Mouse (Mus musculus) kidney, adult 9 months (tissue): ENCODE data around the gene Neurl4.
A peak's percentile ranks its signal among the peaks of the same experiment; 100 is the strongest.
"Not testable (repeated sequence)": the region's sequence is repeated elsewhere in the genome, so short reads cannot be mapped to it uniquely, and the experiment has no call there.

Experiments used
- DNase-seq: peaks from one replicate; pipeline ENCODE4 v3.0.0; 2022

Neurl4 gene

DNA sequence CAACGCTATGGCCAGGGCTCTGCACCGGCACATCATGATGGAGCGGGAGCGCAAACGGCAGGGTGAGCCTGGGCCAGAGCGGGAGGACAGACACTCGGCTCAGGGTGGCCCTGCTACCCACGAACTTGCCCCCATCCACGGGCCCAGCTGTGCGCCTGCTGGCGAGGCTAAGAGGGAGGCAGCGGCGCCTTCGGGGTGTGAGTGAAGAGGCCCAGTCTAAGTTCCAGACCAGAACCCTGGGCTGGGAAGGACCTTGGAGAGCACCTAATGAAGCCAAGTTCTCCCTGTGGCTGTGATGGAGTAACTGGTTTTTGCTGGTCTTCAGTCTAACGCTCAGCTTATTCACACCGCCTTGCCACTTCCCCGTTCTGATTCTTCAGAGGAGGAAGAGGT is 13.5 kb downstream of the Neurl4 start:
- no peak for DNase-seq

DNA sequence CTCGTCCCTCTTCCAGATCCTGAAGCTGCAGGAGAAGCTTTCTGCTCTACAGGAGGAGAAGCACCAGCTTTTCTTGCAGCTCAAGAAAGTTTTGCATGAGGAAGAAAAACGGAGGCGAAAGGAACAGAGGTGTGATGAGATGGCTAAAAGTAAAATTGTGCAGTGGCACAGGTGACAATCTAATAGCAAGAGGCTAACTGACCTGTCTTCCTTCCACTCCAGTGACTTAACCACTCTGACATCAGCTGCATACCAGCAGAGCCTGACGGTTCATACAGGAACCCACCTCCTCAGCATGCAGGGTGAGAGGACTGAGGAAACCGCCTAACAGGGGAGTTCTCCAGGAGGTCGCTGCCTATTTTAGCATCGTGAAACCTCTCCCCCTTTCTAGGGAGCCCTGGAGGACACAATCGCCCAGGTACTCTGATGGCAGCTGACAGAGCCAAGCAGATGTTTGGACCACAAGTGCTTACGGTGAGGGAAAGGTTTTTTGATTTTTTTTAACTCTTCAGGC is 14.1 kb downstream of the Neurl4 start:
- DNase-seq: no peak

DNA sequence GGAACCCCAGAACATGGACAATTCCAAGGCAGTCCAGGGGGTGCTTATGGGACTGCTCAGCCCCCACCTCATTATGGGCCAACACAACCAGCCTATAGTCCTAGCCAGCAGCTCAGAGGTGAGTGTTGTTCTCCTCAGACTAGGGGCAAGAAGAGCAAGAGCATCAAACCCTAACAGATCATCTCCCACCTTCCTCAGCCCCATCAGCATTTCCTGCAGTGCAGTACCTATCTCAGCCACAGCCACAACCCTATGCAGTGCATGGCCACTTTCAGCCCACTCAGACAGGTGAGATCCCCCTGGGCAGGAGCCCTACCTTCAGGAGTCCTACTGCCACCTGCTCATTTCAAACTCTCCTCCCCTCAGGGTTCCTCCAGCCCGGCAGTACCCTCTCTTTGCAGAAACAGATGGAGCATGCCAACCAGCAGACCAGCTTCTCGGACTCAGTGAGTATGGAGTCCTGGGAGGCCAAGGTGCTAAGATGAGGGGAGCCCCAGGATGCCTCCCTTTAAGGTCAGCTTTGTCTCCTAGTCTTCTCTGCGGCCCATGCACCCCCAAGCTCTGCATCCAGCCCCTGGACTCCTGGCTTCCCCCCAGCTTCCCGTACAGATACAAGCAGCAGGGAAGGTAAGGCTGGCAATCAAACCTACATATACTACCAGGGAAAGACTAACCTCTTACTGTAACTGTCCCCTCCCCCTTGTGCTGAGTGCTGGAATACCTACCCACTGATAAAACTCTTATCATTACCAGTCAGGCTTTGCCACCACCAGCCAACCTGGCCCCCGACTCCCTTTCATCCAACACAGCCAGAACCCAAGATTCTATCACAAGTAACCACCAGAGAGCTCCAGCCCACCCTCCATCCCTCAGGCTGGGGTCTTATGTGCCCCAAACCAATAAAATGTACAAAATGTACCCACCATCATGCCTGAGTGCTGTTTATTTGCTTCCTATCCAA is 15.1 kb downstream of the Neurl4 start:
- DNase-seq: no peak

DNA sequence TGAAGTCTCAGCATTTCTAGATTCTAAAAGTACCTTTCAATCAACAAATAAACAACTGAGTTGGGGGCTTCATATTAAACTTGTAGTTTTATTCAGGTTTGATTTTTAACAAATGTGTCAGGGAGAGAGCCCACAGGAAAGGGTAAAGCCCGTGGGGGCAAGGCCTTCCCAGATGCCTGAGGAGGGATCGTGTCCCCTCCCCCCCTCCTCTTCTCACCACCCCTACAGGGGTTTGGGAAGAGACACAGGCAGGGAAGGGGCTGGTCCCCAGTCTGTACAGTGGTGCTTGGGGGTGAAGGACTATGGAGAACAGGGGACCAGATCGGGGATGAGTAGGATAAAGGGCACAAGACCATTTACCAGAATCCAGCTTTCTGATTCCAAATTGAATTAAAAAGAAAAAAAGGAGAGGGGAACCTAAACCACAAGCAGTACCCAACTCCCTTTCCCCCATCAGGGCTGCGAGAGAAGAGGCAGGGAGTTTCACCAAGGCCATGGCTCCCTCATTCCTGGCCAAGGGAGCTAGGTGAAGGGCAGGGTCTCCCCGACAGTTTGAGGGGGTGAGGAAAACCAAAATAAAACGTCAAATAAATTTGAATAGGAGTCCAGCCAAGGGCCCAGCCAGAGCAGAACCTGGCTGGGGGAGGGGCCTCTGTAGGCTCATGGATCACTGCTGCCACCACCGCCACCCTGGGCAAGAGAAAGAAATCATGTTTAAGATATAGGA is 15.9 kb downstream of the Neurl4 start:
- DNase-seq: not testable (repeated sequence)

DNA sequence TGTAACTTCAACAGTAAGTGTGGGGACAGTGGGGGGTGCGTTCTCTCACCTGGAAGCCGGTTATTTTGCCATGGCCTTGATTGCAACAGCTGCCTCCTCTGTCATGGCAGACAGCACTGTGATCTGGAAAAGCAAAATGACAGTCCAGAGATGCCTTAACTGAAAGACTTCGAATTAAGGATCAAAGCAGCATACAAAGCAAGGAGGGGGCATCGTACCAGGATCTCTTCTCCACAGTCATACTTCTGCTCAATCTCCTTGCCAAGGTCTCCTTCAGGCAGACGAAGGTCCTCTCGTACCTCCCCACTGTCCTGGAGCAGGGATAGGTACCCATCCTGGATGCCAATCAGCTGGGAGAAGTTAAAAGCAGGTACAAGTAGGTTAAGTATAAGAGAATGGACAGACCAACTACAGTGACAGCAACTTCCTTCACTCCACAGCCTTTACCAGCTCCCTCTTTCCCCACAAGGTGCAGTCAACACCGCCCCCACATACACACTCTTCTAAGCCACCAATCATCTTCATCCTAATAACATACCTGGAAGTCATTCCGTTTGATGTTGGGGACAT is 16.6 kb downstream of the Neurl4 start:
- DNase-seq: no peak

DNA sequence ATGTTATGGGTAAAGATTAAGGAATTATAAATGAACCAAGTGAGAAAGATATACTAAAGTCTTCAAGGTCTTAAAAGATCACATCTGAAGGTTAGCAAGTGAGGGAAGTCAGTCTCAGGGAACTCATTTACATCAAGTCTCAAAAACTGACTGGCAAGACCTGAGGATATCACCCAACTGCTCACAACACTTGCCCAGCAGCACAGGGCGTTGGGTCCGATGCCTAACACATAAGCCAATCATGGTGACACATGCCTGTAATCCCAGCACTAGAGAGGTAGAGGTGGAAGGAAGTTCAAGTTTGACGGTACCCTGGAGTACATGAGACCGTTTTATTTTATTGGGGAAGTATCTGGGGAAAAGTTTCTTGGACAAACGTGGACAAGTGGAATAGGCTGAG is 17.2 kb downstream of the Neurl4 start:
- DNase-seq: no peak

DNA sequence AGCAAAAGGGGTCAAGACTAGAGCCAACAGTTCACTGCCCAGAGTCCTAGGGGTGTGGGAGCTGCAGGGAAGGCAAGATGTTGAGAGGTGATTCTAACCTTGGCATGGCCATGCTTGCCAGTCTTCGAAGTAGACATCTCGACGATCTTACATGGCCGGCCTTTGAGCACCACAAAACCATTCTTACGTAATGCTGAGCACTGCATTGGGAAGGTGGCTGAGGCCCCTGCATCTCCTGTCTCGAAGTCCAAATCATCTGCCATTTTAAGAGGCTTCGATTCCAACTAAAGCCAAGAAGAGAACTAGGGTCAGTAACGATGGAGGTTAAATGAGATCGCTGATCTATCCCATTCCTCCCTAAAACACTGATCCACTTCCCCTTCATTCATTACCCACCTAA is 18.2 kb downstream of the Neurl4 start:
- DNase-seq: no peak

DNA sequence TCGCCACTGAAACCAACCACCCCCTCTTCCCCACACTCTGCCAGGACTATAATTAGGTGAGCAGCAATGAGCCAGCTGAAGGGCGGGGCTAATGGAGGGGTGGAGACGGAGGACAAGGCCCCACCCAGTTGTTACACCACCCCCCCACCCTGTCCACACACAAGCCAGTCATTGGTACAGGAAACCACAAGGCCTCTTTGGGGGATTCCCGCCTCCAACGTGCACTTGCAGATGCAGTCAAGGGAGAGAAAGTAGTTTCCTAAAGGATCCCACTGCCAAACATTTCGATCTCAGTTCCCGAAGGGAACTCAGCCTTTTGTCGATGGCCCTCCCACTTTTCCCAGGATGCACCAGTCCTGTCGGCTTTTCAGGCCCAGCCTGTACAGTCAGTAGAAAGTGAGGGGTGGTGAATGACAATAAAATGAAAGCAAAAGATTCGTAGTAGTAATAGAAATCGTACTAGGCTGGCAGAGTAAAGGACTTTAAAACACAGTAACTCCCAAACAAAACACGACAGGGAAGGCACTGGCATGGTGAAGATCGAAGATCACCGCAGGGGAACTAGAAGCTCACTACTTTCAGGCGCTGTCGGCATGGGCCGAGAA is 18.9 kb downstream of the Neurl4 start:
- peak; percentile 90 for DNase-seq

DNA sequence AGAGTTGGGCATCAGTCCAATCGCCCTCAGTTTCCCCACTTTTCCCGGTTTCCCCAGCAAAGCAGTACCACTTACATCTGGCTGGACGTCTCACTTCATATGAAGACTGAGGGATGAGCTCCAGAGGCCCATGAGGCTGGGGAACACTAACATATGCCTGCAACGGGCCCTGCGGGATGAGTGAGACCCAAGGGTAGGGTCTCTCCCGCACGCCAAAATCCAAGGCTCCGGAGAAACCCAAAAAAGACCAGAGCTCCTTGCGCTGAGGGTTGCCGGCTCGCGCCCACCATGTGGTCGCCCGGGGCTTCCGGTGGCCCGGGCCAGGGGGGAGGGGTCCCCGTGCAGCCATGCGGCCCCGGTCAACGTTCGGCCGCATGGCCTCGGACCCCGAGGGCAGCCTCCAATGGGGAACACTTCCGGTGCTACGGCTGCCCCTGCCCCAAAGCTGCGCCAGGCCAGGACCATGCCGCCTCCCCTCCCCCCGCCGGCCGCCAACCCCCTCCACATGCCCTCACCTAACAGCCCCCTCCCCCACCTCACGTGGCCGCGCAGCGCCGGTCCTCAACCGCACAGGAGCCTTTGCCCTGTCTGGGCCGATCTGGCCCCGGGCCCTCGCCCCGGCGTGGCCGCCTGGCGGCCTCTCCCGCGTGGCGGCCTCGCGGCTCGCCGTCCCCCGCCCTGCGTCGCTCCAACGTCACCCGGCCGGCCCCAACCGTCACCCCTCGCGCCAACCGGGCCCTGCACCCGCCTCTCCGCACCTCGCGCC is 19.6 kb downstream of the Neurl4 start:
- DNase-seq: peak; percentile 69

DNA sequence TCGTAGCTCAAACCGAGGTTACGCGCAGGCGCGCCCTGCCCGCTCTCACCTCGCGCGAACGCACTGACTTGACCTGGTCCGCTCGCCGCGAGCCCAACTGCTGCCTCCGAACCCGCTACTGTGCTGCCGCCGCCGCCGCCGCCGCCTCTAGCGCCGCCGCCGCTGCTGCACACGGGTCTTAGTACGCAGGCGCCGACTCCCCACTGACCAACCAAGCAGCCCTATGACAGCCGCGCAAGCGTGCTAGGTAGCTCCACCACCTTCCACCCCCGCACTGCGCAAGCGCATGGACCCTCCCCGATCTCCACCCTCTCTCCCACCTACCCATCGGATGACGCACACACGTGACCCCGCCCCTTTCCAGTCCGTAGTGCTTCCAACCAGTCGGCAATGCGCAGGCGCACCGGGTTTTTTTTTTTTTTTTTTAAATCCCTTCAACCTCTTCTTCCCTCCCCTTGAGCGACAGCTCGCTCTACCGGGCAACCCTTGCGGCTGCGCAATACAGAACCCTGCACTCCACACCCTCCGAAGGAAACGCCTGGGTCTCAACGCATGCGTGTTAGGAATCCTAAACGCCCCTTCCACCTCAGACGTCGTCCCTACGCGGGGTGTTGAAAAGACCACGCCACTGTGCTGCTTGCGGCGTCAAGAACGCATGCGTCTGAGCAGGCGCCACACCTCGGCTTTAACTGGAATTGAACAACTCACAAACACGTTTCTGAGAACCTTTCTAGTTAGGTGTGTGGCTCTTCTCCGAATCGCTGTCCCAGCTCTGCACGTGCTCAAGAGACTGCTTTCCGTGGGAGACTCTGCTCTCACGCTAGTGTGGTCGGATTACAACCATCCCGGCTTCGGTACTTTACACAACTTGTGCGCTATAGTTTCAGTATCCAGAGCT is 20.5 kb downstream of the Neurl4 start, which contains the start of gene Eif5a:
TSS of gene Eif5a (minus strand) at position 845 of the 898 bp plus-strand sequence.
- peak; percentile 100 for DNase-seq

DNA sequence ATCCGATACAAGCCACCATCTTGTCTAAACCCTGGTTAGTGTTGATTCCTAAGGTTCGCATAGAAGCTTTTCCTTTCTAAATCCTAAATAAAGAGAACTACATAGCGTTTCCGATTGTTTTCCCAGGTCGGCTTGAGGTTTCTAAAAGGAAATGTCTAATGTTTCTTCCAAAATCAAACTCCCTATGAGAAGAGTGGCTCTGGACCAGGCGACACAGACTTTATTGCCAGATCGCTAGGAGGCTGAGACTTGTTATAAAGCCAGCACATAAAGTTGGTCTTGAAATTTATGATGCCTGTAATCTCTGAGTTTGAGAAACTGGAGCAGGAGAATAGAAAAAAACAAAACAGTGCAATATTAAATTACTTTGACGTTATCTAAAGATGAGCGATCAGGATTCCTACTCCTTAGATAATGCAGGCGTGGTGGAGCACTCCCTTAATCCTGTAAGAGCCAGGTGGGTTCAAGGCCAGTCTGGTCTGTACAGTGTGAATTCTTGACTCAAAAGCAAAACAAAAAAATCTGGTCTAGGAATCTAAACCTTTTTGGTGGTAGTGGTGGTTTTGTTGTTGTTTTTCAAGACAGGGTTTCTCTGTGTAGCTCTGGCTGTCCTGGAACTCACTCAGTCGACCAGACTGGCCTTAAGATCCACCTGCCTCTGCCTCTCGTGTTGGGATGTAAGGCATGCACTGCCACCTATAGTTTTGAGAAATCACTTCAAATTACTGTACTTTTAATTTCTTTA is 21.3 kb downstream of the Neurl4 start:
- DNase-seq: peak; percentile 42

DNA sequence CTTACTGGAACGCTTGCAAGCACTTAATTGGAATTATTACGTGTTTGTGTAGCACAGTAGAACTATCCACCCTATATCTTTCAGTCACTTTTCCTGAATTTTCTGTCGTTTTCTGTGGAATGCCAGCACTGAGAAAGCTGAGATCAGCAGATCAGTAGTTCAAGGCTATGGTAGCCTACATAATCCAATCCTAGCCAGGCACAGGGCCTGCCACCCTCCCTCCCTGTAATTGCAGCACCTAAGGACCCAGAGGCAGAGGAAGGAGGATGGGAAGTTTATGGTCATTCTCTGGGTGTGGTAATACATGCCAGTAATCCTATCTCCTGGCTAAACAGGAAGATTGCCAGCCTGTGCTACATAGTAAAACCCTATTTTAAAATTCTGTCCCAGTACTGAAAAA is 21.9 kb downstream of the Neurl4 start:
- DNase-seq: no peak

DNA sequence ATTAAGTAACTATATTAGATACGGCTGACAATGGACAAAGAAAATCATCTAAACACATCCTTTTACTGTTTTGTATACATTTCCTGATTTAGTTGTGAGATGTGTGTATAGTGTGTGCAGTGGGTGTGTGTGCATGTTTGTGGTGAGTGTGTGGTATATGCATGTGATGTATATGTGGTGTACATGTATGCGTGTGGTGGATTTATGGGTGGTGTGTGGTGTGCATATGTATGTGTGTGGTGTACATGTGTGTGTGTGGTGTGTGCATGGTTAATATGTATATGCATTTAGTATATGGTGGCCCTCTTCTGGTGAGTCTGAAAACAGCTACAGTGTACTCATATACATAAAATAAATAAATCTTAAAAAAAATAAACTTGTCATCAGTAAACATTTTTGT is 26.6 kb downstream of the Neurl4 start:
- no peak for DNase-seq

DNA sequence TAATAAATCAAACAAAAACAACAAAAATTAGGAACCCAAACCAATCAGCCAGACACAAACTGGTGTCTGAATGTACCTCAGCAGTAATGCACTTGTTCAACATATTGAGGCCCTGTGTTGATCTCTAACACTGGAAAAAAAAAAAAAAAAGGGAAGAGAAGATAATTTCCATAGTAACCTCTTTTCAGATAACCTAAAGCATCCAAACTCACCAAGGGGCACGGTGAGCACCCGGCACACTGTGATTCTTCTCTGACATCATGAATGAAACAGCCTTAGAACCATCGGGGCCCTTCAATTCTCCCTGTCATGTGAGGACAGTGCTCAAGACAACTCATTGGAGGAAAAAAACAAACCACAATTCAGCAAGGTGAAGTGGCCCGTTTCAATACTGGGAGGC is 28.8 kb downstream of the Neurl4 start:
- no peak for DNase-seq

DNA sequence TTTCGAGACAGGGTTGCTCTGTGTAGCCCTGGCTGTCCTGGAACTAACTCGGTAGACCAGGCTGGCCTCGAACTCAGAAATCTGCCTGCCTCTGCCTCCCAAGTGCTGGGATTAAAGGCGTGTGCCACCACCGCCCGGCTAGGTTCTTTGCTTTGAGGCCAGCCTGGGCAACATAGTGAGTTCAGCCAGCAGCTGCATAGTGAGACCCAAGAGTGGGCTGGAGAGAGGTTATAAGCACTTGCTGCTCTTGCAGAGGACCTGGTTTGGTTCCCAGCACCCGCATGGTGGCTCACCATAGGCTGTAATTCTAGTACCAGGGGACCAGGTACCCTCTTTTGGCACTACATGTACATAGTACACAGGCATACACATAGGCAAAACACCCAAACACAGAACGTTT is 29.3 kb downstream of the Neurl4 start:
- DNase-seq: not testable (repeated sequence)

DNA sequence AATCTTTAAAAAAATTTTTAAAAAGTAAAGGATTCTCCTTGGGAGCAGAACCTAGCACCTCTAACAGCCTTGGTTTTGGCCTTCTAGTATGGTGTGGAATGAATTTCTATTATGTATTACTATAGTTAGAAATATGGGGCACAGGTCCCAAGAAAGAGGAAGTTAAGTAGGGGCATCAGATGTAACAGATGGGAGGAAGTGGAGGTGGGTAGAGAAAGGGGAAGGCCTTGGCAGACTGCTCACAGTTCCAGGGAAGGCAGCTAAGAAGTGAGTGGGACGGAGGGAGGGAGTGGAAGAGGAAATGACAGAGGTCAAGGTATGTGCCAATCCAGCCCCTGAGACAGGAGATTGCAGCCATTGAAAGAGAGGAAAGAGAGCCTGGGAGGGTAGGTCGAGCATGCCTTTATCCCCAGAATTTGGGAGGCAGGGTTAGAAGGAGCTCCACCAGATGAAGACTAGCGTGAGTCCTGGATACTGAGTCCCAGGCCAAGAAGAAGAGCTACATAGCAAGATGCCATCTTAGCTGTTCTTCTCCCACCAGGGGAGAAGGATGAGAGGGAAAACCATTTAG is 30.2 kb downstream of the Neurl4 start:
- DNase-seq: no peak

DNA sequence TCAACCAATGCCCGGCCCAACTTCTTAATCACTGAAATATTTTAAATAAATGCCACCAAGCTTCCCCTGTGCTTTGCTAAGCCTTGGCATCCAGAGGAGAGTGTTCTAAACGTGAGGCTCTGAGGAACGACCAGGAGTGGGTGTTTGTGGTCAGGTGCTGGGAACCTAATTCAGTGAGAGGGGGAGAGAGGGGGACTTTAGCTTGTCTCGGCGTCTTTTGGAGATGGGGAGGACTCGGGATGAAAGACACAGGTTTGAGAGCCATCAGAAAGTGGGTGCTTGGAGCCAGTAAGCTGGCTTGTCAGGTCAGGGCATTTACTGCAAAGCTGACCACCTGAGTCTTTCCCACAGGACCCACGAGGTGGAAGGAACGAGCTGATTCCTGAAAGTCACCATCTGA is 30.9 kb downstream of the Neurl4 start:
- no peak for DNase-seq

DNA sequence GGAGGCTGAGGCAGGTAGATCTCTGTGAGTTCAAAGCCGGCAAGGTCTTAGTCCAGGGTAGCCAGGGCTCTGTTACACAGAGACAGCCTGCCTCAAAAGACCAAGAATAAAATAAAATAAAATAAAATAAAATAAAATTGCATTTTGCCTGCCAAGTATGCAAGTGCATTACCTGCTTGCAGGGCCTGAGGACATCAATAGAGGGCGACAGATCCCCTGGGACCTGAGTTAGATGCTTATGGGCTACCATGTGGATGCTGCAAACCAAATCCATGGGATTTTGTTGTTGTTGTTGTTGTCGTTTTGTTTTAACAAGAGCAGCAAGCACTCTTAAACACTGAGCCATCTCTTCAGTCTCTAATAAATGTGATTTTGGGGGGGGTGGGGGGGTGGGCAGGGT is 31.4 kb downstream of the Neurl4 start:
- DNase-seq: no peak

DNA sequence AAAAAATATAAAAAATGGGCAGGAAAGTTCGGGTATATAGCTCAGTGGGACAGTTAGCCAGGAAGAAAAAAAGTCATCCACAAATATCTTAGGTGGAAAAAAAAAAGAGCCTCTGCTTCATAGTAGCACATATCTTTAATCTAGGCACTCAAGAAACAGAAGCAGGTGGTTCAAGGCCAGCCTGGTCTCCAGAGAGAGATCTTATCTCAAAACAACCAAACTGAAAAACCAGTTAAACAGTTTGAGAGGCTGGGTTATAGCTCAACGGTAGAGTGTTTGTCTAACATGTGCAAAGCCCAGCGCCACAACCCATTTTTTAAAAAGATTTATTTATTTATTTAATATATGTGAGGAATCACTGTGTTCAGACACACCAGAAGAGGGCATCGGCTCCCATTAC is 32.2 kb downstream of the Neurl4 start:
- no peak for DNase-seq

DNA sequence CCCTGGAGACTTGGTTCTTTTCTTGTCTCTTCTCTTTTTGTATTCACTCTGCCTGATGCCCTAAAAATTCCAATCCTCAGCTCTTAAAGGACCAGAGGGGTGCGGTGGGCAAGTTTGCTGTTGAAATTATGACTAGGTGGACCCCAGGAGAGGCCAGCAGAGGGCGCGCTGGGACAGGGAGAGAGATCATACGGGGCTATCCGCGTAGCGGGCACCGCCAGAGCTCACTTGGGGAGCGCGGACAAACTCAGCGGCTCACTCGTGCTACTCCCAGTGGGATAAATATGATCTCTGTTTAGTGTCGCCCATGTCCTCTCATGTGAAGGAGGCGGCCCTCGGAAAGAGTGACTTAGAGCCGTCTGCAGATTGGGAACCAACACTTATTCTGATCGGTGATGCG is 33.3 kb downstream of the Neurl4 start:
- peak; percentile 90 for DNase-seq
